Mouse (Mus musculus) liver, postnatal 0 days (tissue): ENCODE measurements at regions not wholly inside any gene's neighbourhood (a gene's known extent, or its start where the extent isn't known, plus 50 kb on each side); places are given as distances from the start of the nearest gene placed in this dataset.

Experiments used
- ATAC-seq: fragments of 200-750 bp; cut with Nextera tagmentation; 2 replicates; pipeline ENCODE4 v1.8.0; 2017; ENCODE audit warnings: mild to moderate bottlenecking, moderate library complexity
- DNase-seq: peaks from one replicate; pipeline ENCODE4 v3.0.0-alpha.2; 2016
- H3K27ac ChIP-seq: fragments of 300-500 bp; sonication (generic); 2 replicates; pipeline ENCODE4 v1.5.1; 2014; ENCODE audit warnings: antibody characterized with exemption, moderate library complexity, mild to moderate bottlenecking, low read depth
- H3K27me3 ChIP-seq: fragments of 300-500 bp; sonication (generic); 2 replicates; pipeline ENCODE4 v1.6.1; 2014; ENCODE audit warnings: low read length, control low read depth, mixed read lengths; ENCODE audit not compliant: insufficient read depth
- H3K36me3 ChIP-seq: fragments of 300-500 bp; sonication (generic); replicated peaks from 2 replicates; pipeline ENCODE4 v1.6.1; 2014; ENCODE audit warnings: mild to moderate bottlenecking, control low read depth, low read length, moderate library complexity, mixed read lengths; ENCODE audit not compliant: insufficient read depth
- H3K4me1 ChIP-seq: fragments of 300-500 bp; sonication (generic); 2 replicates; pipeline ENCODE4 v1.6.1; 2014; ENCODE audit warnings: antibody characterized with exemption, mild to moderate bottlenecking, control low read depth; ENCODE audit not compliant: insufficient read depth
- H3K4me2 ChIP-seq: fragments of 300-500 bp; sonication (generic); 2 replicates; pipeline ENCODE4 v1.6.1; 2014; ENCODE audit warnings: low read depth, mild to moderate bottlenecking, low read length, moderate library complexity, mixed read lengths
- H3K4me3 ChIP-seq: fragments of 300-500 bp; sonication (generic); 2 replicates; pipeline ENCODE4 v1.5.1; 2014; ENCODE audit warnings: low read depth, low read length
- H3K9ac ChIP-seq: fragments of 300-500 bp; sonication (generic); replicated peaks from 2 replicates; pipeline ENCODE4 v1.6.1; 2014; ENCODE audit warnings: mild to moderate bottlenecking, moderate library complexity
- H3K9me3 ChIP-seq: fragments of 300-500 bp; sonication (generic); 2 replicates; pipeline ENCODE4 v1.6.1; 2016; ENCODE audit warnings: mild to moderate bottlenecking, control low read depth, low read length, mixed read lengths
- CTCF ChIP-seq: sonication (generic); IDR thresholded peaks from 2 replicates; pipeline ENCODE4 v1.5.1; 2016; ENCODE audit warnings: antibody characterized with exemption, low read depth
- EP300 ChIP-seq: IDR thresholded peaks from 2 replicates; pipeline ENCODE4 v1.6.1; 2016; ENCODE audit warnings: antibody characterized with exemption, low read depth, mild to moderate bottlenecking
- WGBS: fragments of 180-500 bp; shearing (Covaris S2); extraction: QIAGEN DNeasy Blood & Tissue Kit; methylation state at CpG from one replicate; pipeline ENCODE4 v1.1.7; 2014; ENCODE audit not compliant: insufficient replicate concordance; 5-methylcytosine and 5-hydroxymethylcytosine counted together

- TF ChIP-seq EP300: no peak
- no peak for TF ChIP-seq CTCF
- H3K4me1 ChIP-seq: no peaks in the 10 kb centered on the region
These were observed 452.6 kb downstream of the Adgrl2 start for GRCm38 (mm10) chr3:148537669-148538271.

GRCm38 (mm10) chr3:148529893-148530292 is 460.5 kb downstream of the Adgrl2 start:
- Histone ChIP-seq H3K36me3 (no peaks in the 10 kb centered on the region), H3K9me3 (no peaks in the 10 kb centered on the region), H3K27me3 (no peaks in the 10 kb centered on the region), H3K27ac (no peak overlapping the region), H3K4me2 (no peak overlapping the region), H3K9ac (no peak overlapping the region), H3K4me3 (no peak overlapping the region), H3K4me1 (no peaks in the 10 kb centered on the region)
- no peak for TF ChIP-seq CTCF
- no peak for TF ChIP-seq EP300
- DNase-seq (no peak), ATAC-seq (no peak)
- WGBS: 65% methylated on average over 2 of the region's 2 CpGs

More at GRCm38 (mm10) chr3:148537669-148538271, 452.6 kb downstream of the Adgrl2 start:
- ATAC-seq: no peak
- DNase-seq: no peak
- H3K9me3 ChIP-seq: no peaks in the 10 kb centered on the region
- no peak overlapping the region for H3K4me2 ChIP-seq
- H3K36me3 ChIP-seq: no peaks in the 10 kb centered on the region
- WGBS: 66% methylated on average over 4 of the region's 4 CpGs
- no peak overlapping the region for H3K27ac ChIP-seq
- no peak overlapping the region for H3K9ac ChIP-seq
- no peaks in the 10 kb centered on the region for H3K27me3 ChIP-seq
- no peak overlapping the region for H3K4me3 ChIP-seq

GRCm38 (mm10) chr3:148510381-148510780 is 480.0 kb downstream of the Adgrl2 start:
- Histone ChIP-seq H3K4me3 (no peak overlapping the region), H3K4me2 (0 out of 2 replicates have a peak overlapping the region, but pooled peaks have one; percentile 29), H3K27ac (no peak overlapping the region), H3K27me3 (no peaks in the 10 kb centered on the region), H3K9me3 (no peaks in the 10 kb centered on the region), H3K4me1 (no peaks in the 10 kb centered on the region), H3K9ac (no peak overlapping the region), H3K36me3 (no peaks in the 10 kb centered on the region)
- no peak for TF ChIP-seq CTCF
- TF ChIP-seq EP300: no peak
- WGBS: 32% methylated on average over 5 of the region's 5 CpGs
- ATAC-seq (no peak), DNase-seq (no peak)

GRCm38 (mm10) chr3:148504928-148505327 is 485.4 kb downstream of the Adgrl2 start:
- no peak for TF ChIP-seq EP300
- TF ChIP-seq CTCF: no peak
- Histone ChIP-seq H3K4me1 (no peaks in the 10 kb centered on the region), H3K36me3 (no peaks in the 10 kb centered on the region), H3K4me2 (no peak overlapping the region), H3K27me3 (no peaks in the 10 kb centered on the region), H3K4me3 (no peak overlapping the region), H3K9me3 (no peaks in the 10 kb centered on the region), H3K27ac (no peak overlapping the region), H3K9ac (no peak overlapping the region)
- 64% methylated on average over 2 of the region's 2 CpGs for WGBS
- ATAC-seq (no peak), DNase-seq (no peak)

GRCm38 (mm10) chr3:148503432-148503831 is 486.9 kb downstream of the Adgrl2 start:
- Histone ChIP-seq H3K9ac (no peak overlapping the region), H3K9me3 (no peaks in the 10 kb centered on the region), H3K4me3 (no peak overlapping the region), H3K27me3 (no peaks in the 10 kb centered on the region), H3K27ac (no peak overlapping the region), H3K4me2 (no peak overlapping the region), H3K4me1 (no peaks in the 10 kb centered on the region), H3K36me3 (no peaks in the 10 kb centered on the region)
- ATAC-seq (no peak), DNase-seq (no peak)
- TF ChIP-seq CTCF (no peak), EP300 (no peak)
- WGBS: 49% methylated on average over 1 of the region's 1 CpGs

GRCm38 (mm10) chr3:148501801-148502200 is 488.6 kb downstream of the Adgrl2 start:
- no peak overlapping the region for H3K9ac ChIP-seq
- H3K4me3 ChIP-seq: no peak overlapping the region
- DNase-seq (no peak), ATAC-seq (no peak)
- no peak for TF ChIP-seq EP300
- no peak for TF ChIP-seq CTCF
- H3K36me3 ChIP-seq: no peaks in the 10 kb centered on the region
- H3K9me3 ChIP-seq: no peaks in the 10 kb centered on the region
- 75% methylated on average over 3 of the region's 3 CpGs for WGBS
- H3K4me2 ChIP-seq: no peak overlapping the region
- no peak overlapping the region for H3K27ac ChIP-seq
- H3K4me1 ChIP-seq: no peaks in the 10 kb centered on the region
- H3K27me3 ChIP-seq: no peaks in the 10 kb centered on the region

- Histone ChIP-seq H3K27me3 (no peaks in the 10 kb centered on the region), H3K4me3 (no peak overlapping the region), H3K36me3 (no peaks in the 10 kb centered on the region), H3K4me1 (no peaks in the 10 kb centered on the region), H3K9ac (no peak overlapping the region), H3K27ac (no peak overlapping the region), H3K4me2 (no peak overlapping the region), H3K9me3 (no peaks in the 10 kb centered on the region)
- ATAC-seq (no peak), DNase-seq (no peak)
- TF ChIP-seq EP300 (no peak), CTCF (no peak)
- WGBS: 33% methylated on average over 5 of the region's 5 CpGs
These were observed 493.7 kb downstream of the Adgrl2 start for GRCm38 (mm10) chr3:148496672-148497071.
